Mouse (Mus musculus) embryonic facial prominence, embryonic 10.5 days (tissue): ENCODE data around the gene Susd6. TPM values are rescaled to one million over a fixed set of nuclear protein-coding genes. Genes with fewer than 3 reads are reported as not detected.
"Not testable (repeated sequence)": the region's sequence is repeated elsewhere in the genome, so short reads cannot be mapped to it uniquely, and the experiment has no call there.

Experiments
- DNase-seq: peaks from one replicate; pipeline ENCODE4 v3.0.0-alpha.2; 2017; ENCODE audit warnings: low spot score
- H3K27ac ChIP-seq: fragments of 300-500 bp; sonication (generic); replicated peaks from 2 replicates; pipeline ENCODE4 v1.5.1; 2016; ENCODE audit warnings: mild to moderate bottlenecking
- H3K27me3 ChIP-seq: fragments of 300-500 bp; sonication (generic); replicated peaks from 2 replicates; pipeline ENCODE4 v1.6.1; 2016; ENCODE audit warnings: low read depth, mild to moderate bottlenecking; ENCODE audit not compliant: poor library complexity, severe bottlenecking
- H3K36me3 ChIP-seq: fragments of 300-500 bp; sonication (generic); replicated peaks from 2 replicates; pipeline ENCODE4 v1.6.1; 2016; ENCODE audit warnings: mild to moderate bottlenecking, moderate library complexity
- H3K4me1 ChIP-seq: fragments of 300-500 bp; sonication (generic); 2 replicates; pipeline ENCODE4 v1.6.1; 2016
- H3K4me3 ChIP-seq: fragments of 300-500 bp; sonication (generic); 2 replicates; pipeline ENCODE4 v1.5.1; 2016; ENCODE audit warnings: mild to moderate bottlenecking, moderate library complexity
- H3K9me3 ChIP-seq: fragments of 300-500 bp; sonication (generic); 2 replicates; pipeline ENCODE4 v1.6.1; 2016; ENCODE audit warnings: mild to moderate bottlenecking
- WGBS: fragments of 180-500 bp; shearing (Covaris S2); methylation state at CpG from one replicate; pipeline ENCODE4 v1.1.7; 2016; 5-methylcytosine and 5-hydroxymethylcytosine counted together
- polyA plus RNA-seq: library from polyadenylated mRNA; unstranded; fragments of >200 nt; fragmentation: Nextera tagmentation; extraction: Ambion mirVana; gene quantifications from 2 replicates; pipeline ENCODE4 v1.2.1, GENCODE M21; 2016

Gene Susd6
- polyA plus RNA-seq, 1 experiment from 2014 or later = 13.8 TPM

GRCm38 (mm10) chr12:80789276-80789675, 1.0 kb upstream of the Susd6 start:
- not testable (repeated sequence) for H3K4me3 ChIP-seq, H3K27ac ChIP-seq, H3K9me3 ChIP-seq, DNase-seq, H3K27me3 ChIP-seq, H3K36me3 ChIP-seq
- peaks cover 22% of the 10 kb centered on the region for H3K4me1 ChIP-seq
- 84% methylated on average over 4 of the region's 4 CpGs for WGBS

GRCm38 (mm10) chr12:80790700-80791570, 625 bp downstream of the Susd6 start:
- Histone ChIP-seq H3K4me3 (peak overlapping the region; percentile 97), H3K4me1 (peaks cover 22% of the 10 kb centered on the region), H3K27ac (peak overlapping the region; percentile 95), H3K27me3 (0 out of 2 replicates have a peak, but pooled peaks cover 7% of the 10 kb centered on the region), H3K36me3 (0 out of 2 replicates have a peak, but pooled peaks cover 8% of the 10 kb centered on the region), H3K9me3 (no peaks in the 10 kb centered on the region)
- 1% methylated on average over 80 of the region's 80 CpGs for WGBS
- DNase-seq = no peak

GRCm38 (mm10) chr12:80791571-80792444, 1.5 kb downstream of the Susd6 start:
- H3K9me3 ChIP-seq = no peaks in the 10 kb centered on the region
- H3K36me3 ChIP-seq = 0 out of 2 replicates have a peak, but pooled peaks cover 8% of the 10 kb centered on the region
- peak overlapping the region; percentile 95 for H3K27ac ChIP-seq
- peak; percentile 21 for DNase-seq
- H3K4me1 ChIP-seq = peaks cover 22% of the 10 kb centered on the region
- 51% methylated on average over 6 of the region's 6 CpGs for WGBS
- 0 out of 2 replicates have a peak, but pooled peaks cover 7% of the 10 kb centered on the region for H3K27me3 ChIP-seq
- peak overlapping the region; percentile 97 for H3K4me3 ChIP-seq

GRCm38 (mm10) chr12:80792867-80793266, 2.6 kb downstream of the Susd6 start:
- Histone ChIP-seq H3K36me3 (0 out of 2 replicates have a peak, but pooled peaks cover 8% of the 10 kb centered on the region), H3K27ac (no peak overlapping the region), H3K4me1 (peaks cover 22% of the 10 kb centered on the region), H3K4me3 (no peak overlapping the region), H3K9me3 (no peaks in the 10 kb centered on the region), H3K27me3 (0 out of 2 replicates have a peak, but pooled peaks cover 5% of the 10 kb centered on the region)
- 86% methylated on average over 5 of the region's 5 CpGs for WGBS
- no peak for DNase-seq

GRCm38 (mm10) chr12:80793535-80793934, 3.2 kb downstream of the Susd6 start:
- H3K27ac ChIP-seq = no peak overlapping the region
- peaks cover 22% of the 10 kb centered on the region for H3K4me1 ChIP-seq
- DNase-seq = no peak
- no peaks in the 10 kb centered on the region for H3K27me3 ChIP-seq
- H3K4me3 ChIP-seq = no peak overlapping the region
- WGBS = 87% methylated on average over 1 of the region's 1 CpGs
- H3K36me3 ChIP-seq = 0 out of 2 replicates have a peak, but pooled peaks cover 8% of the 10 kb centered on the region
- H3K9me3 ChIP-seq = no peaks in the 10 kb centered on the region

- Histone ChIP-seq H3K27me3 (no peaks in the 10 kb centered on the region), H3K4me3 (no peak overlapping the region), H3K9me3 (no peaks in the 10 kb centered on the region), H3K27ac (no peak overlapping the region), H3K36me3 (0 out of 2 replicates have a peak, but pooled peaks cover 8% of the 10 kb centered on the region), H3K4me1 (peaks cover 22% of the 10 kb centered on the region)
- WGBS = 94% methylated on average over 4 of the region's 4 CpGs
- no peak for DNase-seq
Measured at GRCm38 (mm10) chr12:80794522-80794921, 4.2 kb downstream of the Susd6 start.

- 0 out of 2 replicates have a peak, but pooled peaks cover 8% of the 10 kb centered on the region for H3K36me3 ChIP-seq
- no peaks in the 10 kb centered on the region for H3K9me3 ChIP-seq
- no peak overlapping the region for H3K27ac ChIP-seq
- DNase-seq = no peak
- WGBS = 74% methylated on average over 2 of the region's 2 CpGs
- no peaks in the 10 kb centered on the region for H3K27me3 ChIP-seq
- peaks cover 16% of the 10 kb centered on the region for H3K4me1 ChIP-seq
- no peak overlapping the region for H3K4me3 ChIP-seq
Measured at GRCm38 (mm10) chr12:80794935-80795785, 4.8 kb downstream of the Susd6 start.

GRCm38 (mm10) chr12:80798271-80798670, 8.0 kb downstream of the Susd6 start:
- Histone ChIP-seq H3K27ac (no peak overlapping the region), H3K27me3 (no peaks in the 10 kb centered on the region), H3K4me1 (no peaks in the 10 kb centered on the region), H3K36me3 (0 out of 2 replicates have a peak, but pooled peaks cover 4% of the 10 kb centered on the region), H3K9me3 (no peaks in the 10 kb centered on the region), H3K4me3 (no peak overlapping the region)
- no peak for DNase-seq

- Histone ChIP-seq H3K27me3 (no peaks in the 10 kb centered on the region), H3K27ac (no peak overlapping the region), H3K9me3 (no peaks in the 10 kb centered on the region), H3K4me3 (no peak overlapping the region), H3K4me1 (no peaks in the 10 kb centered on the region), H3K36me3 (no peaks in the 10 kb centered on the region)
- WGBS = 92% methylated on average over 3 of the region's 3 CpGs
- no peak for DNase-seq
Measured at GRCm38 (mm10) chr12:80800156-80800555, 9.8 kb downstream of the Susd6 start.

GRCm38 (mm10) chr12:80801443-80801842, 11.1 kb downstream of the Susd6 start:
- Histone ChIP-seq H3K27me3 (no peaks in the 10 kb centered on the region), H3K36me3 (no peaks in the 10 kb centered on the region), H3K4me1 (peaks cover 4% of the 10 kb centered on the region; the same call in 1 of the 2 replicates), H3K9me3 (no peaks in the 10 kb centered on the region), H3K27ac (no peak overlapping the region), H3K4me3 (no peak overlapping the region)
- 92% methylated on average over 1 of the region's 1 CpGs for WGBS
- no peak for DNase-seq

GRCm38 (mm10) chr12:80803924-80804323, 13.6 kb downstream of the Susd6 start:
- Histone ChIP-seq H3K9me3 (no peaks in the 10 kb centered on the region), H3K4me1 (peaks cover 18% of the 10 kb centered on the region), H3K27me3 (no peaks in the 10 kb centered on the region), H3K4me3 (no peak overlapping the region), H3K36me3 (no peaks in the 10 kb centered on the region), H3K27ac (no peak overlapping the region)
- DNase-seq = no peak
- WGBS = 71% methylated on average over 3 of the region's 3 CpGs
